Mouse (Mus musculus) heart, adult 10 weeks (tissue): ENCODE results near the gene Olfr270. TPM values are rescaled to one million over a fixed set of nuclear protein-coding genes. Genes with fewer than 3 reads are reported as not detected.

Experiments
- polyA plus RNA-seq: library from polyadenylated mRNA; stranded (reverse); fragments of 350-450 nt; fragmentation: Illumina TruSeq; extraction: RNeasy Lipid Tissue Mini Kit (QIAGEN cat#74804); gene quantifications from one replicate; pipeline ENCODE4 v1.2.3, GENCODE M21; 2014; ENCODE audit warnings: low read depth, low replicate concordance

Gene Olfr270
- not detected for polyA plus RNA-seq

DNA sequence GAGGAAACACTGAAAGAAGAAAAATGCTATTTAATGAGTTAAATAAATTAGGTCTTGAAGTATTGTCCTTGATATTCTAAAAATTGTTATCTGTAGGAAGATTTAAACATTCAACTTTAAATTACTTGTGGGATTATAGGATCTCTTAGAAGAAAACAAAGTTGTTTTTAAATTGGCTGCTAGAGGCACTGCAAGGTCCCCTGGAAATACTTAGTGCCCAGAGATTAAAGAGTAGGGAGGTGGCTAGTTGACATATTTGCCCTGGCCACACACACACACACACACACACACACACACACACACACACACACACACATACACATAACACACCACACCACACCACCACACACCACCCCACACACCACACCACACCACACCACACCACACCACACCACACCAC is at the start of gene Olfr270:
Olfr270 (plus strand) TSS at position 301 of the 400 bp plus-strand sequence.

DNA sequence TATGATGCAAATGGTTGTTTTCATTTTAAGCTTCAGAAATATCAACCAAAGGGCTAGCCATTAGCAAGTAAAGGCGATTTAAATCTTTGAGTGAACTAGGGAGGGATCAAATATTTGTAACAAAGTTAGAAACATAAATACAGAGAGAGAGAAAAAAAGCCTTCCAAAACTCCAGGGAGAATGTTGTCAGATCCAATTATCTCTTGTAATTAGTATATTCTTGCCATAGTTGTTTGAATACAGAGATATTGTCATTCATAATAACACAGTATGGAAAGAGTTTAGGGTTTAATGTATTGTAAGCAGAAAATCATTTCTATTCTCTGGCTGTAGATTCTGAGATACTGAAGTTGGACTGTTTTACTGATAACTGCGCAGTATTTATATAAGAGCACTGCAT is 45.3 kb upstream of the Olfr270 start, which contains the start of gene Olfr272:
Olfr272 (minus strand) TSS at position 101 of the 400 bp plus-strand sequence.

DNA sequence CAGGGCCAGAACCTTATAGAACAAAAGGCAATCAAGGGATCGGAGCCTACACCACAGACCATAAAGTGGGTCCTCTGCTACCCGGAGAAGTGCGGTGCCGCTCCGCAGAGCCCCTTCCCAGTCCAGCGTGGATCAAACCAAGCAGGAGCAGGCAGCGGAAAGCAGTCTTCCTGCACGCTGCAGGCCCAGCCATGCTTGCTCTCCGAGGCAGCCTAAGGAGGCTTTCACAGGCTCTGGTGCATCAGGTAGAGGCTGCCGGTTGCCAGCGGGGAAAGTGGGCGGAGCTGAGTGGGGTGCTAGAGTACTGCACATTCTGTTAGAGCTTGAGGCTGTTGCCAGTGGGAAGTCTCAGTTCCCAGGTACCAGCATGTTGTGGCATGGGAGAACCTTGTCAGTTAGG is 24.9 kb downstream of the Olfr270 start, which contains the start of gene Nipsnap3a:
Nipsnap3a (plus strand) TSS at position 25 of the 400 bp plus-strand sequence.

DNA sequence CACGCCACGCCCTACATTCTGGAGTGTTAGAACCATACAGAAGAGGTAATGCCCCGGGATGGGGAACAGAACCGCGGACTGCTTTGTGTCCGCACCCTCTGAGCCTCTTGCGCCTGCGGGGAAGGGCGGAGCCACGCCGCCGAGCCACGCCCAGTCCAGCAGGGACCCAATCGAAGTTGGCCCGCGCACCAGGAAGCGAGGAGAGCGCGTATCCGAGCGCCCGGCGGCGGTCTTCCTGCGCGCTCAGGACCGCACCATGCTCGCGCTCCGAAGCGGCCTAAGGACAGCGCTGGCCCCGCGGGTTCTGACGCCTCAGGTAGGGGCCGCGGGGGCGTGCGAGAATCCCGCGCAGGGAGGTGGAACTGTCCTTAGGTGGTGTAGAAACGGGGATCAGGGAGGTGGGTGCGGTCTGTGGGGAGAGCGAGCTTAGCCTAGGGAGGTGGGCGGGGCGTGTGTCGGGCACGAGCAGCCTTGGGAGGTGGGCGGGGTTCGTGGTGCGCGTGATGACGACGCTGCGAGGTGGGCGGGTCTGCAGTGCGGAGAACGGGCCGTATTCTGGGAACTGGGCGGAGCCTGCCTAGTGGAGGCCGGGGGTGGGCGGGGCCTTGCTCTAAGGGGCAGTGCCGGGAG is 47.5 kb downstream of the Olfr270 start, which contains the start of gene Nipsnap3b:
Nipsnap3b (plus strand) TSS at position 149 of the 630 bp plus-strand sequence.

Other genes with a start within 250 kb of the Olfr270 start
- not detected for gene Olfr275, start 149.9 kb upstream of the Olfr270 start, polyA plus RNA-seq
- not detected for gene Olfr273, start 105.3 kb upstream of the Olfr270 start, polyA plus RNA-seq
- not detected for gene Olfr272, start 45.4 kb upstream of the Olfr270 start, polyA plus RNA-seq
- not detected for gene Nipsnap3a, start 24.7 kb downstream of the Olfr270 start, polyA plus RNA-seq
- gene Nipsnap3b, start 47.3 kb downstream of the Olfr270 start, polyA plus RNA-seq = 6.2 TPM
- gene Abca1, start 195.3 kb downstream of the Olfr270 start, polyA plus RNA-seq = 8.2 TPM